Mouse (Mus musculus) MEL (cell line): ENCODE measurements around the gene Adgrg5.

Experiments
- EP300 ChIP-seq, 2 experiments: IDR thresholded peaks; 2 replicates each; pipeline ENCODE4 v1.6.1; 2011; ENCODE audit warnings: improper control_type of control experiment in 2 of 2, low read length in 2 of 2, low read depth in 1 of 2, mild to moderate bottlenecking in 1 of 2
- POLR2AphosphoS2 ChIP-seq: IDR thresholded peaks from 2 replicates; pipeline ENCODE4 v1.6.1; 2011; ENCODE audit warnings: low read length, improper control_type of control experiment
- USF1 ChIP-seq: IDR thresholded peaks from 2 replicates; pipeline ENCODE4 v1.6.1; 2014; ENCODE audit warnings: low read depth, mild to moderate bottlenecking, inconsistent platforms, low read length, improper control_type of control experiment, moderate library complexity

DNA sequence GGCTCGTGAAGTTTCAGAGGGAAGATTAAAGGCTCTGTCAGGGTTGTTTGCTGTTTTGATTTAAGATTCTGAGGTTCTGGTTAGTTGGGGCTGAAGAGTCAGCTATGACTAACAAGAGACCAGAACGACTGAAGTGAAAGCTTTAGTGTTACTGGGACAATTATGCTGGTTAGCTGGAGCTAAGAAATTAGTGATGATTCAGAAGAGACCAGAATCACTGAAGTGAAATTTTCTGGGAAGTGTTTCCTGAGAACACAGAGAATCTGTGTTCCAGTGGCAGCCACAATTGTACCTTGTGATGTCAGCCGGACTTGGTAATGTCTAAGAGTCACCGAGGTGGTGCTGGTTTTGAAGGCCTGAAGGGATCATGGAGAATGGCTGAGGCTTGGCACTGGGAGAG, 42.8 kb upstream of the Adgrg5 start:
- TF ChIP-seq USF1 (no peak), POLR2AphosphoS2 (no peak), EP300 (IDR thresholded peaks at IDR 0.05; ENCODE audit: low read depth in 1 of 2, low read length in 2 of 2) (no peak)
